Mouse (Mus musculus) heart, postnatal 0 days (tissue): ENCODE measurements around the gene Tada1. TPM values are rescaled to one million over a fixed set of nuclear protein-coding genes. Genes with fewer than 3 reads are reported as not detected.

Experiments used
- ATAC-seq: fragments of 200-750 bp; cut with Nextera tagmentation; 2 replicates; pipeline ENCODE4 v1.8.0; 2017; ENCODE audit warnings: low read depth, moderate number of reproducible peaks, moderate library complexity; ENCODE audit not compliant: insufficient read depth
- DNase-seq: peaks from one replicate; pipeline ENCODE4 v3.0.0-alpha.2; 2016; ENCODE audit warnings: low spot score
- H3K27ac ChIP-seq: fragments of 300-500 bp; sonication (generic); 2 replicates; pipeline ENCODE4 v1.5.1; 2014; ENCODE audit warnings: low read depth, mild to moderate bottlenecking
- H3K27me3 ChIP-seq: fragments of 300-500 bp; sonication (generic); 2 replicates; pipeline ENCODE4 v1.6.1; 2014; ENCODE audit warnings: low read length, mixed read lengths; ENCODE audit not compliant: control insufficient read depth, insufficient read depth
- H3K36me3 ChIP-seq: fragments of 300-500 bp; sonication (generic); replicated peaks from 2 replicates; pipeline ENCODE4 v1.6.1; 2014; ENCODE audit warnings: low read length, mixed read lengths; ENCODE audit not compliant: control insufficient read depth, insufficient read depth
- H3K4me1 ChIP-seq: fragments of 300-500 bp; sonication (generic); 2 replicates; pipeline ENCODE4 v1.6.1; 2014; ENCODE audit warnings: antibody characterized with exemption; ENCODE audit not compliant: control insufficient read depth, insufficient read depth
- H3K4me2 ChIP-seq: fragments of 300-500 bp; sonication (generic); 2 replicates; pipeline ENCODE4 v1.6.1; 2014; ENCODE audit warnings: low read depth, mild to moderate bottlenecking, low read length, moderate library complexity
- H3K4me3 ChIP-seq: fragments of 300-500 bp; sonication (generic); 2 replicates; pipeline ENCODE4 v1.5.1; 2014; ENCODE audit warnings: low read depth, low read length
- H3K9ac ChIP-seq: fragments of 300-500 bp; sonication (generic); replicated peaks from 2 replicates; pipeline ENCODE4 v1.6.1; 2014; ENCODE audit warnings: low read depth, low read length, mixed read lengths
- H3K9me3 ChIP-seq: fragments of 300-500 bp; sonication (generic); replicated peaks from 2 replicates; pipeline ENCODE4 v1.6.1; 2016; ENCODE audit warnings: low read length; ENCODE audit not compliant: control insufficient read depth
- CTCF ChIP-seq: IDR thresholded peaks from 2 replicates; pipeline ENCODE4 v1.5.1; 2016; ENCODE audit warnings: antibody characterized with exemption, control low read depth, low read depth
- EP300 ChIP-seq: IDR thresholded peaks from 2 replicates; pipeline ENCODE4 v1.6.1; 2016; ENCODE audit warnings: antibody characterized with exemption, low read depth
- WGBS: fragments of 180-500 bp; shearing (Covaris S2); extraction: QIAGEN DNeasy Blood & Tissue Kit; methylation state at CpG from one replicate; pipeline ENCODE4 v1.1.7; 2014; 5-methylcytosine and 5-hydroxymethylcytosine counted together
- polyA plus RNA-seq: library from polyadenylated mRNA; unstranded; fragments of >200 nt; fragmentation: Nextera tagmentation; extraction: Ambion mirVana; gene quantifications from 2 replicates; pipeline ENCODE4 v1.2.1, GENCODE M21; 2015
- total RNA-seq: library from RNA; depleted of rRNA; stranded (reverse); fragments of >200 nt; gene quantifications from 2 replicates; pipeline ENCODE4 v1.2.3, GENCODE M21; 2014; ENCODE audit warnings: low replicate concordance

Tada1 gene
- total and polyA plus RNA-seq, 2 experiments from 2014 or later = 22.1 to 26.3 TPM

DNA sequence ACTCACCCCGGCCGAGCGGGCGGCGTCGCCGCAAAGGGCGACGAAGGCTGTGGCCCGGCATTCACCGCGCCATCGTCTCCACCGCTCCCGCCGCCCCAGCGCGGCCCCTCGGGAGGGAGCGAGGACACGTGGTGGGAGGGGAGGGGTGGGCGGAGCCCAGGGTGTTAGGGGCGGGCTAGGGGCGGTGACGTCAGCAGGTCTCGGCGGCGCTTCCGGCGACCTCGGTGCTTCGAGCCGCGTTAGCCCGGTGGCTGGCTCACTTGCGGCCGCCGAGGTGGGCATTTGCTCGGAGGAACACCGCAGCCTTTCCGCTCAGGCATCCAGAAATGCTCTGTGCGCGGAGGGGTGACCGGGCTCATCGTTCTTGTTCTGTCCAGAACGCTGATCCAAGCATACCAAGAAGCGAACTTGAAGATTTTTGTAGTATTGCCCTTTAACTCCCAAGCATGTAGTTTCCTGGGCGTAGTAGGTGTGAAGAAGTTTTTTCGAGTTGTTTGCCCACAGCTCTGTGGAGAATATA lies 30.9 kb downstream of the Tada1 start, which contains the start of gene Pogk:
Gene Pogk, minus strand, starts transcription at position 163 of the 520 bp plus-strand sequence.
- TF ChIP-seq EP300 = no peak
- no peak for TF ChIP-seq CTCF
- DNase-seq = peak; percentile 78
- H3K4me1 ChIP-seq = peaks cover 19% of the 10 kb centered on the region; the same call in 1 of the 2 replicates
- no peaks in the 10 kb centered on the region for H3K9me3 ChIP-seq
- peaks cover 11% of the 10 kb centered on the region for H3K36me3 ChIP-seq
- H3K4me2 ChIP-seq = peak within 1 kb of the TSS; percentile 91
- H3K27me3 ChIP-seq = no peaks in the 10 kb centered on the region
- peak within 1 kb of the TSS; percentile 72 for H3K4me3 ChIP-seq
- H3K27ac ChIP-seq = peak within 1 kb of the TSS; percentile 87
- WGBS = 4% methylated on average over 48 of the region's 49 CpGs
- H3K9ac ChIP-seq = peak within 1 kb of the TSS; percentile 69
- ATAC-seq = peak; percentile 94

DNA sequence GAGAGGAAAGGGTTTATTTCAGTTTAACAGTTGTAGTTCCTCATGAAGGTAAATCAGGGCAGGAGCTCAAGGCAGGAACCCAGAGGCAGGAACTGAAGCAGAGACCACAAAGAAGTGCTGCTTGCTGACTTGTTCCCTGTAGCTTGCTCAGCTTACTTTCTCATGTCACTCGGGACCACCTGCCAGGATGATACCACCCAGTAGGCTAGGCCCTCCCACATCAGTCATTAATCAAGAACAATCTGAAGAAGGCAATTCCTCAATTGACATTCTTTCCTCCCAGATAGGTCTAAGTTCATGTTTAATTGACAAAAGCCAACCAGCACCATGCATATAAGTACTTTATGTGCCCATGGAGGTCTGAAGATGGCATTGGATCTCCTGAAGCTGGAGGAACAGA lies 32.6 kb downstream of the Tada1 start:
- Histone ChIP-seq H3K4me1 (0 out of 2 replicates have a peak, but pooled peaks cover 11% of the 10 kb centered on the region), H3K27me3 (no peaks in the 10 kb centered on the region), H3K27ac (no peak overlapping the region), H3K9ac (no peak overlapping the region), H3K36me3 (peaks cover 11% of the 10 kb centered on the region), H3K4me2 (no peak overlapping the region), H3K9me3 (no peaks in the 10 kb centered on the region), H3K4me3 (no peak overlapping the region)
- ATAC-seq = no peak
- TF ChIP-seq CTCF = no peak
- no peak for TF ChIP-seq EP300
- 96% methylated on average over 1 of the region's 1 CpGs for WGBS
- no peak for DNase-seq

DNA sequence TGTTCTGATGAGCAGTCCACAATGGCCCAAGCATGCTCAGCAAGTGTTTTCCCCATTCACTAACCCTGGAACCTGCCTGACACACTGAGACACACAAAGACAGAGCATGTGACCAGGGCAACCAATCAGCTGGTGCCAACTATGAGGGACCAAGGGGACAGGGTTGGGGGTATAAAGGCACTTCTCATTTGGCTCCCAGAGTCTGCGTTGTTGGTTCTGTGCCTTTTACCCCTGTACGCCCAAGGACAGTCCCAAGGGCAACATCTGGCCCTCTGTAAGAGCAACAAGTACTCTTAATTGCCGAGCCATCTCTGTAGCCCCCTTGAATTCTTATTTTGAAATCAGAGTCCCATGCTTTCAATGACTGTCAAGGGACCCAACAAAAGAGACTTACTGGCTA lies 33.4 kb downstream of the Tada1 start:
- DNase-seq (no peak), ATAC-seq (no peak)
- H3K4me1 ChIP-seq = 0 out of 2 replicates have a peak, but pooled peaks cover 11% of the 10 kb centered on the region
- H3K4me2 ChIP-seq = no peak overlapping the region
- no peaks in the 10 kb centered on the region for H3K27me3 ChIP-seq
- no peak overlapping the region for H3K27ac ChIP-seq
- no peak overlapping the region for H3K4me3 ChIP-seq
- H3K9ac ChIP-seq = no peak overlapping the region
- peaks cover 6% of the 10 kb centered on the region for H3K36me3 ChIP-seq
- no peaks in the 10 kb centered on the region for H3K9me3 ChIP-seq
- WGBS = 82% methylated on average over 3 of the region's 3 CpGs
- TF ChIP-seq EP300 (no peak), CTCF (no peak)

DNA sequence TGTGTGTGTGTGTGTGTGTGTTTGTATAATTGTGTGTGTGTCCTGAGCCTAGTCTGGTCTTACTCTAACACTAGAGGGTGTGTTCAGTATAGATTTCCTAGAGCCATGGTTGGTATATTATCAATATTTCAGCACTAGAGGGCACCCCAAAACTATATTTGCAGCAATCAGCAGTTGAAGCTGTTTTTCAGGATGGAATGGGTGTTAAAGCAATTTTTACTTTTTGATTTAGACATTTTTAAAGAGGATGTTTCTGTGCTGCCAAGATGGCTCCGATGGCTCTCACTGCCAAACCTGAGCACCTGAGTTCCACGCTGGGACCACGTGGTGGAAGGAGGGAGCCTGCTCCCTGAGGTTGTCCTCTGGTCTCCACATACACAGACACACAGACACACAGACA lies 50.2 kb downstream of the Tada1 start:
- Histone ChIP-seq H3K36me3 (no peaks in the 10 kb centered on the region), H3K9ac (no peak overlapping the region), H3K27me3 (no peaks in the 10 kb centered on the region), H3K4me1 (no peaks in the 10 kb centered on the region), H3K9me3 (no peaks in the 10 kb centered on the region), H3K4me2 (no peak overlapping the region), H3K4me3 (no peak overlapping the region), H3K27ac (no peak overlapping the region)
- WGBS = 66% methylated on average over 3 of the region's 3 CpGs
- TF ChIP-seq EP300 (no peak), CTCF (peak; percentile 33)
- ATAC-seq (no peak), DNase-seq (no peak)

DNA sequence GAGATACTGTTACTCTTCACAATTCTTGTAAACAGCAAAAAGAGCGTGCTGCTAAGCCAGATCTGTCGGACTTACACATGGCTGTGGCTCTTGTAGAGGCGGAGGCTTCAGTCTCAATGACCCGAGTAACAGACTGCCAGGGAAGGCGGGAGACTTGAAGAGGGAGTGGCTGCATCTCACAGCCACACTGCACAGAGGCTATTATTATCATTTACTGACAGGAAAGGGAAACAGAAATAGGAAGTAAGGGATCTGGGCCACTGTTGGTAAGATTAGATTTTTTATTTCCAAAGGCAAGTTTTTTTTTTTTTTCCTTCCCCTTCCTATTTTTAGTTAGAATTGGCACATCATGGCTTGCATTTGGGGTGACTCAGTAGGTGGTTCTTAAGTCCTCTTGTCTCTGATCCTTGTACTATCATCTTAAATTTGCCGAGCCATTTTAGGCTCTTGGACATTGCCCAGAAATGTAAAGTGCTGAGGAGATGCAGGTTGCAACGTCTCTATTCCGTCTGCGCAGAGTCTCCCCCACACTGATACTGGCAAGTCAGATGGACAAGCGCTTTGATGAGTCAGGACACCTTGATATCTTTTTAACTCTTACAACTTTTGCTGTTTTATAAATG lies 51.0 kb downstream of the Tada1 start:
- Histone ChIP-seq H3K27ac (no peak overlapping the region), H3K27me3 (no peaks in the 10 kb centered on the region), H3K4me2 (peak overlapping the region; percentile 24; the same call in 1 of the 2 replicates), H3K9me3 (no peaks in the 10 kb centered on the region), H3K4me3 (0 out of 2 replicates have a peak overlapping the region, but pooled peaks have one; percentile 10), H3K4me1 (no peaks in the 10 kb centered on the region), H3K36me3 (no peaks in the 10 kb centered on the region), H3K9ac (no peak overlapping the region)
- ATAC-seq (0 out of 2 replicates have a peak, but pooled peaks have one; percentile 53), DNase-seq (peak; percentile 35)
- WGBS = 24% methylated on average over 10 of the region's 10 CpGs
- TF ChIP-seq CTCF (no peak), EP300 (no peak)
